Mouse (Mus musculus): ENCODE results near the gene Gm6205.
"Not testable (repeated sequence)": the region's sequence is repeated elsewhere in the genome, so short reads cannot be mapped to it uniquely, and the experiment has no call there.

Gm6205 gene

DNA sequence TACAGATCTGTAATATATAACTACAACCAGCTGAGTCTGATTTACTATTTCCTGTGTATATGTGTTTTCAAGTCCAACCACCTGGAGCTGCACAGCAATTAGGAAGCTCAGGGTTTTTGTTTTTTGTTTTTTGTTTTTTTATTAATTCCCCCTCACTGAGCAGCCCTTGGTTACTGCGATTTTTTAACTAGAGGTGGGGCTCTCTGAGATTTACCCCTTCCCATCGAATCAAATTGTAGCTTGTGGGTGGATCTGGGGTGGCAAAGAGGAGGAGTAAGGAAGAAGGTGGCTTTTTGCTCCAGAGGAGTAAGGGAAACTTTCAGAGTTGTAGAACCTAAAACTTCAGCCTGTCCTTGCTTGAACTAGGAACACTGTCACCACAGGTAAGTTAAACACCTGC lies at the start of gene Gm6205:
Gene Gm6205, plus strand, starts transcription at position 301 of the 400 bp plus-strand sequence.
- not testable (repeated sequence) for DNase-seq

DNA sequence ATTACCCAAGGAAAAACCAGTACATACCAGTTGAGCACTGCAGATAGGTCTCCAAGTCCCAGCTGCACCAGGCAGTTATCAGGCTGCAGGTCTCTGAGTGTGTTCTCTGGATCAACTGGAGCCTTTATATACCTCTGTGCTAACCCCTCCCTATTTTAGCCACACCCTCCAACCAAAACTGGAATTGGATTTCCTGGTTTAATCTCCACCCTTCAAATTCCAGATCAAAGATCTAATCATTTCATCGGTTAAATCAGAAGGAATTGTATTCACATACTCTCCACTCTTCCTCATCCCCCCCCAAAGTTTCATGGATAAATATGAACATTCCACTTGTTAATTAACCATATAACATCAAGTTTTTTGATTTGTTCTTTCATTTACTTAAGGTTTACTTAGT lies 31.9 kb upstream of the Gm6205 start, which contains the start of gene Gm3147:
Gene Gm3147, minus strand, starts transcription at position 101 of the 400 bp plus-strand sequence.
- DNase-seq, result not testable (repeated sequence)

DNA sequence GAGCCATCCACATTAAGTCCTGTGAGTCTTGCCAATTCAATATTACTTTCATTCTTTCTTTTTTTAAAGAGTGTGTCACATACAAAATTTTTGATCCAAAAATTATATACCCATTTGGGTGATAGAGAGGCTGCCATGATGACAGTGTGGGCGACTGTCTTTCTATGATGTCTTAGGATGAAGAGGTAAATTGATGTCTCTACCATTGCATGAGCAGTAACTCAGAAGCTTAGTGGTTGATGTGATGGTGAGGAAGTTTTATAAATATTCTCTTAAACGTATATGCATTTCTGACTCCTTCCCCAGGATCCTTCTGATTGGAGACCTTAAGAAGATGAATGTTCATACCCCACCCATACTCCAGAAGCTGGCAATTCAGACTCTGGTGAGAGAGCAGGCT lies 24.5 kb upstream of the Gm6205 start, which contains the start of gene Gm6509:
Gene Gm6509, plus strand, starts transcription at position 301 of the 400 bp plus-strand sequence.
- not testable (repeated sequence) for DNase-seq

Measured in thymus, adult 18-20 months (tissue).